Mouse (Mus musculus) E14TG2a.4 (cell line): Measurements from ENCODE around the gene Prokr2.
A peak's percentile ranks its signal among the peaks of the same experiment; 100 is the strongest.

ENCODE experiments used
- H3K27me3 ChIP-seq: 2 replicates; pipeline ENCODE4 v1.6.1; 2014; ENCODE audit warnings: low read length, control low read depth; ENCODE audit not compliant: insufficient read depth
- H3K36me3 ChIP-seq: 2 replicates; pipeline ENCODE4 v1.6.1; 2014; ENCODE audit warnings: low read length, control low read depth; ENCODE audit not compliant: insufficient read depth
- H3K4me1 ChIP-seq: replicated peaks from 2 replicates; pipeline ENCODE4 v1.6.1; 2014; ENCODE audit warnings: low read depth, low read length, control low read depth
- H3K4me3 ChIP-seq: replicated peaks from 2 replicates; pipeline ENCODE4 v1.5.1; 2014; ENCODE audit warnings: mild to moderate bottlenecking, low read length
- H3K9me3 ChIP-seq: 2 replicates; pipeline ENCODE4 v1.6.1; 2014; ENCODE audit warnings: low read length, control low read depth
- CTCF ChIP-seq: conservative IDR thresholded peaks from 2 replicates; pipeline ENCODE4 v1.5.1; 2014; ENCODE audit warnings: low read length
- NANOG ChIP-seq: IDR thresholded peaks from 2 replicates; pipeline ENCODE4 v1.6.1; 2014; ENCODE audit warnings: borderline replicate concordance, low read length, mixed read lengths
- POU5F1 ChIP-seq: IDR thresholded peaks from 2 replicates; pipeline ENCODE4 v1.6.1; 2014; ENCODE audit warnings: low read length, borderline replicate concordance

The Prokr2 gene

GRCm38 (mm10) chr2:132375135-132375534, 10.1 kb downstream of the Prokr2 start:
- H3K4me3 ChIP-seq, result no peak overlapping the region
- H3K36me3 ChIP-seq, result no peaks in the 10 kb centered on the region
- no peaks in the 10 kb centered on the region for H3K9me3 ChIP-seq
- no peaks in the 10 kb centered on the region for H3K4me1 ChIP-seq
- TF ChIP-seq CTCF (no peak), POU5F1 (no peak), NANOG (no peak)
- H3K27me3 ChIP-seq, result peaks cover 14% of the 10 kb centered on the region

DNA sequence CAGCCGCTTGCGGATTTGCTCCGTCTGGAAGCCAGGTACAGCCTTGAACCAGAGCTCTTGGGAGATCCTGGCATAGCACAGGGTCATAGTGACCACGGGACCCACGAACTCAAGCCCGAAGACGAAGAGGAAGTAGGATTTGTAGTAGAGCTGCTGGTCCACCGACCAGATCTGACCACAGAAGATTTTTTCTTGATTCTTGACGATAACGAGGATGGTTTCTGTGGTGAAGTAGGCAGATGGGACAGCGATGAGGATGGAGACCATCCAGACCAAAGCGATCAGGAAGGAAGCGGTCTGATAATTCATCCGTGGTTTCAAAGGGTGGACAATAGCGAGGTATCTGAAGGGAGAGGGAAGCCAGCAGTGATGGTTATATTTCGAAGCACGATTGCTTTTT, 11.5 kb downstream of the Prokr2 start:
- Histone ChIP-seq H3K9me3 (no peaks in the 10 kb centered on the region), H3K4me3 (peak overlapping the region; percentile 41), H3K36me3 (no peaks in the 10 kb centered on the region), H3K4me1 (no peaks in the 10 kb centered on the region), H3K27me3 (peaks cover 13% of the 10 kb centered on the region)
- TF ChIP-seq NANOG (no peak), POU5F1 (no peak), CTCF (no peak)

DNA sequence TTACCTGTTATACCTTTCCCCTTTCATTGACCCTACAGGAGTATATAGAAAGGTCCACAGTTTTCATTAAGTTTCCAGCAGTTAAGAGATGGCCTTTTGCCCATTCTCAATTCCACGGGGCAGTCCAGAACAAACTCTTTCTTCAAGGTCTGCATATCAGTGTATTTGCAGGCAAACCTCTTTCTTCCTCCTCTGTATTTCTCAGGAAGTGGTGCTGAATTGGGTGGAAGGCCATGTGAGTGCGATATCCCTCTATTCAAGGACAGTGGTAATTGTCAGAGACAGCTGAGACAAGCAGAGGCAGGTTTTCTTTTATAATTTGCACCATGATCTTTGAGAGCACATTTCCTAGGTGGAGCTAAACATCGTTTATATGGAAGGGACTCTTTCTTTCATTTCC, 16.8 kb downstream of the Prokr2 start:
- Histone ChIP-seq H3K4me1 (no peaks in the 10 kb centered on the region), H3K4me3 (no peak overlapping the region), H3K36me3 (no peaks in the 10 kb centered on the region), H3K9me3 (no peaks in the 10 kb centered on the region), H3K27me3 (0 out of 2 replicates have a peak, but pooled peaks cover 3% of the 10 kb centered on the region)
- TF ChIP-seq NANOG (no peak), POU5F1 (no peak), CTCF (no peak)

GRCm38 (mm10) chr2:132343846-132344245, 41.4 kb downstream of the Prokr2 start:
- no peak for TF ChIP-seq NANOG
- TF ChIP-seq POU5F1, result no peak
- TF ChIP-seq CTCF, result no peak
- H3K36me3 ChIP-seq, result no peaks in the 10 kb centered on the region
- H3K9me3 ChIP-seq, result 0 out of 2 replicates have a peak, but pooled peaks cover 5% of the 10 kb centered on the region
- H3K4me1 ChIP-seq, result no peaks in the 10 kb centered on the region
- H3K27me3 ChIP-seq, result no peaks in the 10 kb centered on the region
- H3K4me3 ChIP-seq, result no peak overlapping the region

DNA sequence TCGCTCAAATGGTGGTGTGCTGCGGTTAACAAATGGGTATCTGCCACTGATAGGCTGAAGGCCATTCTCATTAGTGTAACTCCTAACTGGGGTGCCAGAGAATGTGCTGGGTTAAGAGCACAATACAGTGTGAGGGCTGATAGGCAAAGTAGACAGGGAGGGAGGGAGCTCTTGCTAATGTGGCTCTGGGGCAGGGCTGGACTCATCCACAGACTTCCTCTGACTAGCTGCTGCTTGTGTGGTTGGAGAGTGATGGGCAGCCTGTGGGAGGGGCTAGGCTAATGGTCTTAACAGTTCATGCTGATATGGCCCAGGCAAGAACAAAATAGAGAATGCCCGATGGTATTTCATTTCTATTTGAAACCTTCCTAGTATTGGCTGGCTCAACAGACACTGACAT, 44.0 kb downstream of the Prokr2 start:
- Histone ChIP-seq H3K4me3 (no peak overlapping the region), H3K9me3 (peaks cover 10% of the 10 kb centered on the region; the same call in 1 of the 2 replicates), H3K4me1 (no peaks in the 10 kb centered on the region), H3K27me3 (no peaks in the 10 kb centered on the region), H3K36me3 (no peaks in the 10 kb centered on the region)
- TF ChIP-seq NANOG (no peak), CTCF (no peak), POU5F1 (no peak)

DNA sequence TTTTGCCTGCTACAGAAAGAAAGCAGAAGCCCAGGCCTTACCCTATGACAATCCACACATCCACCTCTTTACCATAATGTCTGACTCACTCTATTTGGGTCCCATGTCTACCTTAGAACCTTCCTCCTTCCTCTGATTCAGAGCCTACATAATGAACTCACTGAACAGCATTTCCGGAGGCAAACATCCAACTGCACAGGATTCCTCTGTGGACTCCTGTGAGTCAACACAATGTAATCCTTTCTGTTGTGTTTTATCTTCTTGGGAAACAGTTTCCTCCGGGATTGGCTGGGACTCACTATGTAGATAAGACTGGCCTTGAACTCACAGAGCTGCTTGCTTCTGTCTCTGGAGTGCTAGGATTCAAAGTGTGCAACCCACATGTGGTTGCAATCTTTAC, 44.9 kb downstream of the Prokr2 start:
- TF ChIP-seq POU5F1, result no peak
- no peak for TF ChIP-seq CTCF
- TF ChIP-seq NANOG, result no peak
- no peaks in the 10 kb centered on the region for H3K27me3 ChIP-seq
- no peak overlapping the region for H3K4me3 ChIP-seq
- H3K36me3 ChIP-seq, result no peaks in the 10 kb centered on the region
- no peaks in the 10 kb centered on the region for H3K4me1 ChIP-seq
- H3K9me3 ChIP-seq, result peaks cover 10% of the 10 kb centered on the region; the same call in 1 of the 2 replicates

GRCm38 (mm10) chr2:132337202-132337601, 48.0 kb downstream of the Prokr2 start:
- no peak for TF ChIP-seq POU5F1
- no peaks in the 10 kb centered on the region for H3K4me1 ChIP-seq

DNA sequence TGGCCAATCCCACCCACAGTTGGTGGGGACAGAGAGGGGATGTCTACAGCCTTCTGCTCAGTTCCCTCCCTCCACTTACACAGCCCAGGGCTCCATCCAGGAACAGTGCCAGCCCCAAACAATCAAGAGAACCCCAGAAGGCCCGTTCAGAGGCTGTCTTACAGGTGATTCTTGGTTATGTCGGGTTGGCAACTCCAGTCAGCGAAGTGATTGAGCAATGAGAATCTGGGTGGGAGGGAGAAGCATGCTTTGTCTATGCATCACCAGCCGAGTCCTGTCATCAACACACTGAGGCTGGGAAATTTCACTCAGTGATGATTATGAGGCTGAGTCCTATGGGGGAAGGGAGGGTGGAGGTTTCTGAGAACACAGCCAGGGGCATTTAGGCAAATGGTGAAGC, 61.7 kb downstream of the Prokr2 start:
- Histone ChIP-seq H3K9me3 (no peaks in the 10 kb centered on the region), H3K4me3 (no peak overlapping the region), H3K36me3 (no peaks in the 10 kb centered on the region), H3K4me1 (no peaks in the 10 kb centered on the region), H3K27me3 (no peaks in the 10 kb centered on the region)
- TF ChIP-seq CTCF, result no peak
- no peak for TF ChIP-seq NANOG
- no peak for TF ChIP-seq POU5F1

More at GRCm38 (mm10) chr2:132337202-132337601, 48.0 kb downstream of the Prokr2 start:
- Histone ChIP-seq H3K27me3 (no peaks in the 10 kb centered on the region), H3K36me3 (no peaks in the 10 kb centered on the region), H3K9me3 (peaks cover 16% of the 10 kb centered on the region), H3K4me3 (no peak overlapping the region)

GRCm38 (mm10) chr2:132320516-132320915, 64.7 kb downstream of the Prokr2 start:
- TF ChIP-seq NANOG (no peak), POU5F1 (no peak), CTCF (no peak)
- no peak overlapping the region for H3K4me3 ChIP-seq
- H3K36me3 ChIP-seq, result no peaks in the 10 kb centered on the region
- H3K27me3 ChIP-seq, result no peaks in the 10 kb centered on the region
- H3K9me3 ChIP-seq, result no peaks in the 10 kb centered on the region
- 0 out of 2 replicates have a peak, but pooled peaks cover 4% of the 10 kb centered on the region for H3K4me1 ChIP-seq
